Mouse (Mus musculus) T-helper 1 cell (primary cell): ENCODE data around the gene Gmfb.

Source experiments
- in situ Hi-C: fragments of 300-600 bp; cut with MboI, MseI; formaldehyde crosslinking; loops from one replicate; pipeline ENCODE4 v1.15.1; 2025; ENCODE audit warnings: high pct_unique_total_duplicates

The Gmfb gene

GRCm38 (mm10) chr14:46803791-46804190, 18.3 kb downstream of the Gmfb start:
- in situ Hi-C loops = loop anchor here (25.0 kb wide), 1 partner anchor 1609 kb away; no protein-coding TSS in a partner anchor

GRCm38 (mm10) chr14:46803259-46803658, 18.8 kb downstream of the Gmfb start:
- in situ Hi-C loops = loop anchor here (25.0 kb wide), 1 partner anchor 1609 kb away; no protein-coding TSS in a partner anchor

DNA sequence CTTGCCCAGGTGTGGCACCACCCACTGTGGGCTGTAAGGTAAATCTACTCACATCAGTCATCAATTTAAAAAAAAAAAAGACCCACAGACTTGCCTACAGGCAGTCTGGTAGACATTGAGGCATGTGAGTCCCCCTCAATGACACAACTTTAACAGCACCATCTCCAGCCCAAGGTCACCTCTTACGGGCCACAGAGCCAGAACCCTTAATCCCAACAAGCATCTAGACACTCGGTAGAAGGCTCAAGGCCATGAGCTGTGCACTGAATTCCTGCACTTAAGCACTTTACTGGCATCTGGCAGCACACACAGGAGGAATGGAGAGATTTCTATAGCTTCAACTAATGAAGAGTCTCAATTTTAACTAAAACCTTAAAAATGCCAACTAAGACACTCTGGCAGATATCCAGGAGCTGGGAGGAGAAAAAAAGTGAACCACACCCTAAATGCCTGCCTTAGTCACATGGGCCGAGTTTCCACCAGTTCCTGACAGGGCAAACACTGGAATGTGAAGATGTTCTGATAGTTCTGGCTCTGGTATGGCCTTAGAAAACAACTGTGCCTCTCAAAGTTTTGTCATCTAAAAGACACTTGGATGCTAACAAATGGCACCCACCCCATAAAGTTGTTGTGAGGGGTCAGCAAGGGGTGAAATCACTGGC, 21.2 kb downstream of the Gmfb start:
- in situ Hi-C loops = loop anchor here (25.0 kb wide), 1 partner anchor 1611 kb away; no protein-coding TSS in a partner anchor

- in situ Hi-C loops = loop anchor here (25.0 kb wide), 1 partner anchor 1407 kb away; no protein-coding TSS in a partner anchor
Observed at GRCm38 (mm10) chr14:46794157-46794556, 27.9 kb downstream of the Gmfb start.

- in situ Hi-C loops = loop anchor here (25.0 kb wide), 1 partner anchor 1403 kb away; no protein-coding TSS in a partner anchor
Observed at GRCm38 (mm10) chr14:46790723-46791122, 31.3 kb downstream of the Gmfb start.

GRCm38 (mm10) chr14:46790303-46790702, 31.7 kb downstream of the Gmfb start:
- in situ Hi-C loops = loop anchor here (25.0 kb wide), 1 partner anchor 1403 kb away; no protein-coding TSS in a partner anchor

DNA sequence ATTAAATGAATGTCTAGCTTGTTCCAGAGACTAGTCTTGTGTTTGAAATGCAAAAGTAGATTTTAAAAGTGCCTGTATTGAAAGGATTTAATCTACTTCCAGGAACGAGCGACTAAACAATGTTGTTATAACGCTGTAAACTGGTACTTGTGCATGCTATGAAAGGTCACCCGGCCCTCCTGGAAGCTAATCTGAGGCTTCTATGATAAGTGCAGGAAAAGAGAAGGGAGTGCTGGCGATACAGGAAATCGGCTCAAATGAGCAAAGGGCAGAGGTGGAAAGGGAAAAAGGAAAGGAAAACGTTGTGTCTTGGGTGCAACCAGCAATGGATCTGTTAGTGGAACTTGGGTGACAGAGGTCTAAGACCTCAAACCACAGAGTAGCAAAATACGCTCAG, 33.5 kb downstream of the Gmfb start:
- in situ Hi-C loops = loop anchor here (25.0 kb wide), 1 partner anchor 1401 kb away; no protein-coding TSS in a partner anchor

GRCm38 (mm10) chr14:46787787-46788504, 34.1 kb downstream of the Gmfb start, which contains the start of gene Cnih1:
TSS of gene Cnih1 (minus strand) at chr14:46788411.
- in situ Hi-C loops = loop anchor here (25.0 kb wide), 1 partner anchor 1401 kb away; no protein-coding TSS in a partner anchor

DNA sequence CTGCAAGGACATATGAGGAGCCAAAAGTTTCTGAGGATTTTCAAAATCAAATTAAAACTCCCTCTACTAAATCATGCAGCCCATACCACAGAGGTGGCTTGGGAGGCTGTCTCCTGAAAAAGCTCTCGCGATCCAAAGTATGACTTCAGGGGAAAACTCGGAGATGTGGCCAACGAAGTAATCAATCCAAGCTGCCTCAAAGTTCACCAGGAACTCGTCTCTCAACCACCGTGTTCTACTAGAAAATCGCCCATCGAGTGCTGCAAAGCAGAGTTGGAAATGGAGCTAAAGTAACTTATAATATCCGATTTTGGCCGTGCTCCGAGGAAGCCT, 34.6 kb downstream of the Gmfb start:
- in situ Hi-C loops = loop anchor here (25.0 kb wide), 1 partner anchor 1400 kb away; no protein-coding TSS in a partner anchor

DNA sequence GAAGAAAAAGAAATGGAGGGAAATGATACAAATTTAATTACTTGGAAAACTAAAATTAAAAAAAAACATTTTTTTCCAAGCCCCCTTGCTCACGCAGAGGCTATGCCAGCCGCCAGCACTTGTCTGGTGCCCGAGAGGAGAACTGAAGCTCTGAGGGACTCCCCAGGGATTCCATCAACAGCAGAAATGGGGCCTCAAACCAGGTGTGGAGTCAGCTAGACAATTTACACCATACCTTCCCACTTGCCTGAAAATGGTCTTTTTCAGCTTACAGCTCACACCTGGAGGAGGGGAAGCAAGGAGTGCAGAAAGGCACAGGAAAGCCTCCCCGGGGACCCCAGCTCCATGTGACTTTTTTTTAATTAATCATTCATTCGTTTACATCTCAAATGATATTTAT, 36.8 kb downstream of the Gmfb start:
- in situ Hi-C loops = loop anchor here (25.0 kb wide), 1 partner anchor 1398 kb away; no protein-coding TSS in a partner anchor

GRCm38 (mm10) chr14:46783327-46783926, 38.6 kb downstream of the Gmfb start:
- in situ Hi-C loops = loop anchor here (25.0 kb wide), 1 partner anchor 1396 kb away; no protein-coding TSS in a partner anchor

DNA sequence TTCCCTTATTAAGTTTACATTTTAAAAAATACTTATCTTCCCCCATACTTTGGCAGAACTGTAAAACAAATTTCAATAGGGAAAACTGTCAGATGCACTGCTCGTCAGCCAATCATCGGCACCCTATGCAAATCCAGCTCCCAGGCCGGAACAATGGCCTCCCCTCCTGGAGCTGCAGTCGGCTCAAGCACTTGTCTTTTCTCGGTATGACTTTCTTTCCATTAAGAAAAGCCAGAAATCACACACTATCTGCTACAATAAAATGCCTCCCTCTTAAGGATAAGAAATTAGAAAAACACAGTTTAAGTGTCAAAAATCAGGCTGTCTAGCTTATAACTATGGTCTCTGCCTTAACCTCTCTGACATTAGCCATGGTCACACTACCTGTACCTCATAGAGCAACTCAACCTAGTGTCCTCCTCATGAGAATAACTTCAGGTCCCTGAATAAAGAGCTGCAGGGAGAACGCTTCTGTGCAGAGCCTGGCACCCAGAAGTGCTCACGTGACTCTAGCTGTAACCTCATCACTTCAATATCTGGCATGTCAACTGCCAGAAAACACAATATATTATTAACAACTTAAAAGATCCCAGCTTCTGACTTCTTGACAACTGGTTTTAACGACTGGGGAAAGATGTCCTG, 39.7 kb downstream of the Gmfb start:
- in situ Hi-C loops = loop anchor here (25.0 kb wide), 1 partner anchor 1395 kb away; no protein-coding TSS in a partner anchor

DNA sequence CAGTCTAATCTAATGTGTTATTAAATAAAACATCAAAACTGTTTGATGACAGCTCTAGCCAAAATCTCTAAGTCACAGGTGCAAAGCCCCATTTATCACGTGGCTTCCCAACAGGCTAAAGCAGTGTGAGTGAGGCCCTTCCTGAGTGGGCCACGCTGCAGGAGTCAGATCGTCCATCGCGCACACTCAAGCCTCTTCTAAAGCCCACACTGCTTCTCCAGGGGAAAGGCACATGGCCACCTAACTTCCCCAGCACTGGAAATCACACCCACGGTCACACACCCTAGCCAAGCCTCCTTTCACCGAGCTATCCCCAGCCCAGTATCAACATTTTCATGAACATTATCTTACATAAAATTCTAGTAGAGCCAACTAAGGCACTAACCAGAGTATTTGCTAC, 41.0 kb downstream of the Gmfb start:
- in situ Hi-C loops = loop anchor here (25.0 kb wide), 1 partner anchor 1394 kb away; no protein-coding TSS in a partner anchor

- in situ Hi-C loops = loop anchor here (10.0 to 25.0 kb wide), 2 partner anchors 1124 to 1392 kb away; partner anchors contain the start of gene Ddhd1
Observed at GRCm38 (mm10) chr14:46779217-46779616, 42.8 kb downstream of the Gmfb start.

- in situ Hi-C loops = loop anchor here (10.0 to 25.0 kb wide), 2 partner anchors 1124 to 1391 kb away; partner anchors contain the start of gene Ddhd1
Observed at GRCm38 (mm10) chr14:46778756-46779155, 43.3 kb downstream of the Gmfb start.

DNA sequence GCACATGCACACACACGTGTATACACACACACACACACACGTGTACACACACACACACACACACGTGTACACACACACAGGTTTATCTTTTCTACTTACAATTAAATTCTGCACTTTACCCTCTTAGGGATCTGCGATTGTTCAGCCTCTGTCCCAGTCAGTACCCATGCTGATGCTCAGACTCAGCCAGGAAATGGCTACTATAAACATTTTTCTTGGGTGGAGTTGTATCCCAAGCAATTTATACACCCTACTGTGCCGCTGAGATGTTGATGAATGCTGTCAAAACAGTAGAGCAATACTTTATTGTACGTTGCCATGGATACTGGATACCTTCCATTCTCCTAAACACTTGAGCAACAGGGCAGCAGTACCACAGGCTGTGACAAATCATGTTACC, 52.0 kb downstream of the Gmfb start:
- in situ Hi-C loops = loop anchor here (10.0 kb wide), 1 partner anchor 1115 kb away; the partner anchor contains the start of gene Ddhd1

GRCm38 (mm10) chr14:46767116-46767515, 54.9 kb downstream of the Gmfb start:
- in situ Hi-C loops = no loop called here

DNA sequence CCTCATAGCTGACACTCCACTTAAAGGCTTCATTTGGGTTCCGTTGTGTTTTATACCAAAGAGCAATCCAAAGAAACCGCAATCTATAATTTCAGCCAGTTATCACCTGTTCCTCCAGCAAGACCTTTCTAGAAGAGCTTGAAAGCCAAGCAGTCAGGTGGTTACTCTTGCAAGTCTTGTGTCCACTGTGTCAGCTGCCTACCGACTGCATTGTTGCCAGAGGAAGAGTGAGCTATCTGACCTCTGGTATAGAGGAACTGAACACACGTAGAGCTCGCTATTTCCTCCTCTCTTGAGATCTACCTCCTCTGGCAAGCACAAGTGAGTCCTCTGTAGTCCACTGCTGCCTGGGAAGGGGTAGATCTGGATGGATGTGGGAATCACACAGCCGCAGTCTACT, 60.9 kb downstream of the Gmfb start:
- in situ Hi-C loops = no loop called here

DNA sequence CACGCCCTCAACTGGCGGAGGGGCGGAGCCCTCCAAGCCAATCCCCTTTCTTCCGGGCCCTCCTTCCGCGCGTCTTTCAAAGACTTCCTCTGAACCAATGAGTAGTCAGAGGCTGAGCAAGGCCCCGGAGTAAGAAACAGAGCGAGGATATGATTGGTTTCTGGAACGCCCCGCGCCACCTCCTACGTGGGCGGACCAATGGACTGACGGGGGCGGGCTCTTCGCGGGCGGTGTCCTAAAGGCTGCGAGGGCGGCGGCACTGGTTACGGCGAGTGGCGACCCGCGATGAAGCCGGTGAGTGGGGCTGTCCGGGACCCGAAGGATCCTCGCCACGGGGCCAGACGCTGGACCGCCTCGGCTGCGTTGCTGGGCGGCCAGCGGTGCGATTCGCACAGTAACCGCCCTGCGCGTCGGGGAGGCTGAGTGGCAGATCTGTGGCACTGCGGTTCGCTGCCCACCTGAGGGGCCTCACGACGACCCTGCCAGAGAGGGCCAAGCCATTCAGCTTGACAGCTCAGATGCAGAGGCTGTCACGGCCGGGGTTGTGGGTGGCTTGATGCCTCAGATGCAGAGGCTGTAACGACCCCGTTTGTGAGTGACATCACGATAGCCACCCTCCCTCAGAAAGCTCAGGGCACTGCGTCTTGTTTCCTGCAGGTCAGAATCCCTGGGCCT, 61.5 kb downstream of the Gmfb start, which contains the start of gene Cdkn3:
Gene Cdkn3, plus strand, starts transcription at position 187 of the 675 bp plus-strand sequence.
- in situ Hi-C loops = no loop called here

GRCm38 (mm10) chr14:46759970-46760354, 62.1 kb downstream of the Gmfb start:
- in situ Hi-C loops = no loop called here
